ENCODE assay signal across 10 mouse cellular contexts in genomic region chr8:70869199-70869571, GRCm38 (mm10). TPM values are rescaled to one million over a fixed set of nuclear protein-coding genes. Genes with fewer than 3 reads are reported as not detected.
DNase-seq lines count a peak whose midpoint lies in the region; ATAC-seq and TF ChIP-seq lines count a peak whose summit lies in the region.
"Had no signal": no experiment of that assay in that cellular context is flagged by ENCODE, and none has a peak within 500 bp of the region (broad histone marks: within the 10 kb centered on the region; RNA-seq: fewer than 3 reads in every experiment).

No protein-coding gene starts in this region.

- H3K9ac ChIP-seq in heart, embryonic 12.5 days, result peak overlapping the region; percentile 57; the same call in 1 of the 2 replicates
- peak overlapping the region; percentile 48 for H3K9ac ChIP-seq in embryonic facial prominence, embryonic 11.5 days (replicated peaks; ENCODE audit: low read length)
- peak overlapping the region; percentile 44; the same call in 1 of the 2 replicates for H3K9ac ChIP-seq in hindbrain, embryonic 16.5 days (ENCODE audit: low read depth, low read length)
- peak overlapping the region; percentile 33 for H3K9ac ChIP-seq in midbrain, embryonic 11.5 days (ENCODE audit: low read length)

- peaks cover 56% of the 10 kb centered on the region for H3K4me1 ChIP-seq in heart, embryonic 12.5 days (replicated peaks)
- H3K4me1 ChIP-seq in embryonic facial prominence, embryonic 11.5 days (ENCODE audit: control insufficient read depth, insufficient read depth, low read length), result peaks cover 11% of the 10 kb centered on the region
- H3K4me1 ChIP-seq in hindbrain, embryonic 16.5 days (ENCODE audit: control insufficient read depth, insufficient read depth, low read depth, low read length), result peaks cover 37% of the 10 kb centered on the region
- H3K4me1 ChIP-seq in midbrain, embryonic 11.5 days (ENCODE audit: control insufficient read depth, insufficient read depth, low read length), result peaks cover 32% of the 10 kb centered on the region

- H3K4me3 ChIP-seq in heart, embryonic 12.5 days, result 0 out of 2 replicates have a peak overlapping the region, but pooled peaks have one; percentile 13
- peak overlapping the region; percentile 12; the same call in 1 of the 2 replicates for H3K4me3 ChIP-seq in embryonic facial prominence, embryonic 11.5 days (ENCODE audit: low read depth, low read length)
- H3K4me3 ChIP-seq in hindbrain, embryonic 16.5 days (ENCODE audit: low read length), result no peak overlapping the region
- H3K4me3 ChIP-seq in midbrain, embryonic 11.5 days (ENCODE audit: low read depth, low read length), result 0 out of 2 replicates have a peak overlapping the region, but pooled peaks have one; percentile 7
- no peak overlapping the region for H3K4me3 ChIP-seq in gastrocnemius, adult 2 months

- ATAC-seq in heart, embryonic 12.5 days (ENCODE audit: insufficient number of reproducible peaks, low FRiP score), result no peak
- no peak for ATAC-seq in embryonic facial prominence, embryonic 11.5 days (replicated peaks; ENCODE audit: insufficient number of reproducible peaks, low FRiP score, low TSS enrichment, low read depth)
- ATAC-seq in hindbrain, embryonic 16.5 days, result no peak
- no peak for ATAC-seq in midbrain, embryonic 11.5 days (ENCODE audit: low FRiP score)

- H3K4me2 ChIP-seq in heart, embryonic 12.5 days, result peak overlapping the region; percentile 51
- peak overlapping the region; percentile 32 for H3K4me2 ChIP-seq in embryonic facial prominence, embryonic 11.5 days (ENCODE audit: low read depth, low read length)
- no peak overlapping the region for H3K4me2 ChIP-seq in hindbrain, embryonic 16.5 days (ENCODE audit: low read length)
- peak overlapping the region; percentile 27; the same call in 1 of the 2 replicates for H3K4me2 ChIP-seq in midbrain, embryonic 11.5 days

- intact Hi-C loops in heart, postnatal 36 days (cut with DNase I), result loop anchor here (1.0 kb wide), 1 partner anchor 25 kb away; no protein-coding TSS in a partner anchor
- intact Hi-C loops in gastrocnemius, adult 2 months (cut with DNase I), result loop anchor here (1.0 to 2.0 kb wide), 2 partner anchors 25 to 48 kb away; no protein-coding TSS in a partner anchor

- 39% methylated on average over 5 of the region's 5 CpGs for WGBS in heart, embryonic 12.5 days
- 38% methylated on average over 5 of the region's 5 CpGs for WGBS in embryonic facial prominence, embryonic 11.5 days
- WGBS in hindbrain, embryonic 16.5 days, result 42% methylated on average over 5 of the region's 5 CpGs
- 23% methylated on average over 5 of the region's 5 CpGs for WGBS in midbrain, embryonic 11.5 days

- H3K27me3 ChIP-seq in heart, embryonic 12.5 days (replicated peaks), result no peaks in the 10 kb centered on the region
- no peaks in the 10 kb centered on the region for H3K27me3 ChIP-seq in embryonic facial prominence, embryonic 11.5 days (ENCODE audit: control insufficient read depth, insufficient read depth, low read length)
- H3K27me3 ChIP-seq in hindbrain, embryonic 16.5 days (replicated peaks; ENCODE audit: control insufficient read depth, insufficient read depth, low read length), result no peaks in the 10 kb centered on the region
- no peaks in the 10 kb centered on the region for H3K27me3 ChIP-seq in midbrain, embryonic 11.5 days (ENCODE audit: control insufficient read depth, insufficient read depth, low read length)

- DNase-seq in heart, postnatal 36 days, result no peak
- DNase-seq in embryonic facial prominence, embryonic 11.5 days (ENCODE audit: low spot score), result no peak
- peak; percentile 87 for DNase-seq in midbrain, embryonic 11.5 days (ENCODE audit: low spot score, missing footprints)
- DNase-seq in gastrocnemius, adult 2 months, result no peak
- DNase-seq in right cerebral cortex, adult 2 months (ENCODE audit: low spot score in 2 of 2), result no peak
- DNase-seq in urinary bladder, postnatal 14 days (ENCODE audit: low spot score), result no peak

- TF ChIP-seq CTCF in gastrocnemius, adult 2 months (IDR thresholded peaks at IDR 0.05), result no peak

- no peak overlapping the region for H3K27ac ChIP-seq in heart, embryonic 12.5 days (ENCODE audit: poor library complexity, severe bottlenecking)
- H3K27ac ChIP-seq in embryonic facial prominence, embryonic 11.5 days (replicated peaks; ENCODE audit: low read depth, low read length), result 0 out of 2 replicates have a peak overlapping the region, but pooled peaks have one; percentile 13
- H3K27ac ChIP-seq in hindbrain, embryonic 16.5 days (ENCODE audit: low read depth, low read length), result peak overlapping the region; percentile 10
- peak overlapping the region; percentile 32 for H3K27ac ChIP-seq in midbrain, embryonic 11.5 days (ENCODE audit: low read depth, low read length)
- H3K27ac ChIP-seq in gastrocnemius, adult 2 months, result no peak overlapping the region

- H3K36me3 ChIP-seq in heart, embryonic 12.5 days, result peaks cover 8% of the 10 kb centered on the region
- H3K36me3 ChIP-seq in embryonic facial prominence, embryonic 11.5 days (replicated peaks; ENCODE audit: control insufficient read depth, insufficient read depth, low read depth, low read length), result no peaks in the 10 kb centered on the region
- H3K36me3 ChIP-seq in hindbrain, embryonic 16.5 days (ENCODE audit: control insufficient read depth, insufficient read depth, low read length), result 0 out of 2 replicates have a peak, but pooled peaks cover 2% of the 10 kb centered on the region
- peaks cover 4% of the 10 kb centered on the region; the same call in 1 of the 2 replicates for H3K36me3 ChIP-seq in midbrain, embryonic 11.5 days (ENCODE audit: control insufficient read depth, insufficient read depth, low read length)

- no peaks in the 10 kb centered on the region for H3K9me3 ChIP-seq in heart, embryonic 12.5 days (replicated peaks)
- H3K9me3 ChIP-seq in embryonic facial prominence, embryonic 11.5 days (replicated peaks; ENCODE audit: control insufficient read depth, low read length), result no peaks in the 10 kb centered on the region
- H3K9me3 ChIP-seq in hindbrain, embryonic 16.5 days (ENCODE audit: control insufficient read depth, low read length), result no peaks in the 10 kb centered on the region
- no peaks in the 10 kb centered on the region for H3K9me3 ChIP-seq in midbrain, embryonic 11.5 days (ENCODE audit: control insufficient read depth, low read length)

RNA-seq across cellular contexts. Expression of gene Ccdc124, which starts 4.5 kb away (rescaled TPM):
- 81.8 and 87.0 TPM in 2 replicates for polyA plus RNA-seq in heart, embryonic 12.5 days (2016; fragmentation: Nextera tagmentation; extraction: Ambion mirVana)
- 10 to 100 TPM; 45.2 to 49.4 TPM for total RNA-seq in heart, postnatal 36 days (2021)
- polyA plus RNA-seq in embryonic facial prominence, embryonic 11.5 days (2014; fragmentation: Nextera tagmentation; extraction: Ambion mirVana), result 149 and 150 TPM in 2 replicates
- polyA plus RNA-seq in hindbrain, embryonic 16.5 days (2015; fragmentation: Nextera tagmentation; extraction: Ambion mirVana), result 168 and 190 TPM in 2 replicates
- 161 and 166 TPM in 2 replicates for polyA plus RNA-seq in midbrain, embryonic 11.5 days (2014; fragmentation: Nextera tagmentation; extraction: Ambion mirVana)
- total RNA-seq in gastrocnemius, adult 2 months (2021), result 10 to 100 TPM; 65.6 to 73.1 TPM

RNA-seq across cellular contexts. Expression of gene Kcnn1, which starts 6.1 kb away (rescaled TPM):
- polyA plus RNA-seq in heart, embryonic 12.5 days (2016; fragmentation: Nextera tagmentation; extraction: Ambion mirVana), result 1.7 and 1.8 TPM in 2 replicates
- 10 to 100 TPM; 10.4 to 13.6 TPM for total RNA-seq in heart, postnatal 36 days (2021)
- 2.9 and 4.0 TPM in 2 replicates for polyA plus RNA-seq in embryonic facial prominence, embryonic 11.5 days (2014; fragmentation: Nextera tagmentation; extraction: Ambion mirVana)
- polyA plus RNA-seq in hindbrain, embryonic 16.5 days (2015; fragmentation: Nextera tagmentation; extraction: Ambion mirVana), result 16.3 and 18.5 TPM in 2 replicates
- polyA plus RNA-seq in midbrain, embryonic 11.5 days (2014; fragmentation: Nextera tagmentation; extraction: Ambion mirVana), result 10.9 and 12.4 TPM in 2 replicates
- total RNA-seq in gastrocnemius, adult 2 months (2021), result 10 to 100 TPM; 18.1 to 21.5 TPM
- total RNA-seq: monocyte, adult 5-6 weeks had no signal

RNA-seq across cellular contexts. Expression of gene Slc5a5, which starts 23.4 kb away (rescaled TPM):
- 0.11 TPM in 1 of 2 replicates, not detected in the other for polyA plus RNA-seq in heart, embryonic 12.5 days (2016; fragmentation: Nextera tagmentation; extraction: Ambion mirVana)
- not detected for total RNA-seq in heart, postnatal 36 days (2021)
- 0.27 and 0.43 TPM in 2 replicates for polyA plus RNA-seq in embryonic facial prominence, embryonic 11.5 days (2014; fragmentation: Nextera tagmentation; extraction: Ambion mirVana)
- polyA plus RNA-seq in hindbrain, embryonic 16.5 days (2015; fragmentation: Nextera tagmentation; extraction: Ambion mirVana), result 2.4 and 3.1 TPM in 2 replicates
- polyA plus RNA-seq in midbrain, embryonic 11.5 days (2014; fragmentation: Nextera tagmentation; extraction: Ambion mirVana), result 0.61 and 0.77 TPM in 2 replicates
- total RNA-seq in gastrocnemius, adult 2 months (2021), result not detected
- total RNA-seq: gastrocnemius, postnatal 4 days; monocyte, adult 5-6 weeks had no signal

RNA-seq across cellular contexts. Expression of gene Rpl18a, which starts 28.0 kb away (rescaled TPM):
- 2,379 and 2,528 TPM in 2 replicates for polyA plus RNA-seq in heart, embryonic 12.5 days (2016; fragmentation: Nextera tagmentation; extraction: Ambion mirVana)
- 100 to 1,000 TPM; 895 to 990 TPM for total RNA-seq in heart, postnatal 36 days (2021)
- polyA plus RNA-seq in embryonic facial prominence, embryonic 11.5 days (2014; fragmentation: Nextera tagmentation; extraction: Ambion mirVana), result 3,270 and 3,568 TPM in 2 replicates
- 1,821 and 2,018 TPM in 2 replicates for polyA plus RNA-seq in hindbrain, embryonic 16.5 days (2015; fragmentation: Nextera tagmentation; extraction: Ambion mirVana)
- 2,833 and 3,086 TPM in 2 replicates for polyA plus RNA-seq in midbrain, embryonic 11.5 days (2014; fragmentation: Nextera tagmentation; extraction: Ambion mirVana)
- 1,000 to 10,000 TPM in 1 of 2 experiments, 100 to 1,000 TPM in 1; 932 to 1,039 TPM for total RNA-seq in gastrocnemius, adult 2 months (2021)

RNA-seq across cellular contexts. Expression of gene Arrdc2, which starts 29.7 kb away (rescaled TPM):
- 2.5 and 2.7 TPM in 2 replicates for polyA plus RNA-seq in heart, embryonic 12.5 days (2016; fragmentation: Nextera tagmentation; extraction: Ambion mirVana)
- 10 to 100 TPM; 11.3 to 11.4 TPM for total RNA-seq in heart, postnatal 36 days (2021)
- 5.1 and 5.3 TPM in 2 replicates for polyA plus RNA-seq in embryonic facial prominence, embryonic 11.5 days (2014; fragmentation: Nextera tagmentation; extraction: Ambion mirVana)
- polyA plus RNA-seq in hindbrain, embryonic 16.5 days (2015; fragmentation: Nextera tagmentation; extraction: Ambion mirVana), result 6.8 and 7.9 TPM in 2 replicates
- polyA plus RNA-seq in midbrain, embryonic 11.5 days (2014; fragmentation: Nextera tagmentation; extraction: Ambion mirVana), result 7.1 and 8.0 TPM in 2 replicates
- 100 to 1,000 TPM in 1 of 2 experiments, 10 to 100 TPM in 1; 66.5 to 182 TPM for total RNA-seq in gastrocnemius, adult 2 months (2021)

Comparison
In these comparisons a context has a peak if more than half of its experiments do, and no peak if none do; other contexts are left out.
1. H3K27ac ChIP-seq: peak in embryonic facial prominence, embryonic 11.5 days (single experiment), hindbrain, embryonic 16.5 days (single experiment) and midbrain, embryonic 11.5 days (single experiment); none in heart, embryonic 12.5 days (single experiment) and gastrocnemius, adult 2 months (single experiment).
2. H3K4me3 ChIP-seq: peak in heart, embryonic 12.5 days (single experiment), embryonic facial prominence, embryonic 11.5 days (single experiment) and midbrain, embryonic 11.5 days (single experiment); none in hindbrain, embryonic 16.5 days (single experiment) and gastrocnemius, adult 2 months (single experiment).
3. Peak in every context shown above with its lines, with median percentiles within 50 percentile points of each other: H3K9ac ChIP-seq.